Mouse (Mus musculus): ENCODE data around the gene Rhno1.
"Not testable (repeated sequence)": the region's sequence is repeated elsewhere in the genome, so short reads cannot be mapped to it uniquely, and the experiment has no call there.

Rhno1 gene

DNA sequence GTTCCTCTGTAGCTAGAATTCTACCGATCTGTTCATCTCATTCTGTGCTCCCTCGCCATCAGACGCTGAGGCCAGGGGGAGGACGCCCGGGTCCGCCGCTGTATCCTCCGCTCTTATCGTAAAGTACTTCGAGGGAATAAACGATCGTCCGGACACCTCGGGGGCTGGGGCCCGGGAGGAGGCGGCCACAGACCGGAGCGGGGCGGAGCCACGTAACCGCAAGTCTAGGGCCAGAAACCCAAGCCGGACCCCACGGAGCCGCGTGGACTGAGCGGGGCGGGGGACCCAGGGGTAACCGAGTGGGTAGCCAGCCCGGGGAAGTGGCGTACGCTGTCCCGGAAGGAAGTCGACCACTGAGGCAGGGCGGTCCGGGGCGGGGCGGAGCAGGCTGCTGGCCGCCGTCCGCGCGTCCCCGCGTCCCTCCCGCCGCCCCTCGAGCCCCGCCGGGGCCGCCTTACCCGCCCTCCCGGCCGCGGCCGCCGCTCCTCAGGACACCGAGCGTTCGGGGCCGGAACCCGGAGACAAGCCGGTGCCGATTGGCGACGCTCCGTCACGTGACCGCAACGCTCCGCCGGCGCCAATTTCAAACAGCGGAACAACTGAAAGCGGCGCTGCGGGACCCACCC, at the start of gene Rhno1, which contains the start of gene Foxm1:
Rhno1 (minus strand) TSS at position 531 of the 626 bp plus-strand sequence.
Foxm1 (plus strand) TSS at position 587 of the 626 bp plus-strand sequence.
- peak; percentile 88 for DNase-seq (ENCODE audit: inconsistent ontology term)

DNA sequence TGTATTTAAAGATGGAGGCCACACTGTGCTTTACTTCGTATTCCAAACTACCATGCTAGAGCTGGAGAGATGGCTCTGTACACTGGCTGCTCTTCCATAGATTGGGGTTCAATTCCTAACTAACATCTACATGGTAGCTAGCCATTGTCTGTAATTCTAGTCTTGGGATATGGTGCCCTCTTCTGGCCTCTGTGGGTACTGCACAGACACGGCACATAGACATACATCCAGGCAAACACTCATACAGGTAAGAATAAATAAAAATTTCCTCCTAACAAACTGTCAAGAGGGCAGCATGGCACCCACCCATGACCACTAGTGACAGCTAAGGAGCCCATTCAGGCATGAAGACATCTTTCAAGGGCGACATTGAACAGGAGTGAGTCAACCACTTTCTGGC, 48.4 kb upstream of the Rhno1 start:
- peak; percentile 48 for DNase-seq (ENCODE audit: inconsistent ontology term)

DNA sequence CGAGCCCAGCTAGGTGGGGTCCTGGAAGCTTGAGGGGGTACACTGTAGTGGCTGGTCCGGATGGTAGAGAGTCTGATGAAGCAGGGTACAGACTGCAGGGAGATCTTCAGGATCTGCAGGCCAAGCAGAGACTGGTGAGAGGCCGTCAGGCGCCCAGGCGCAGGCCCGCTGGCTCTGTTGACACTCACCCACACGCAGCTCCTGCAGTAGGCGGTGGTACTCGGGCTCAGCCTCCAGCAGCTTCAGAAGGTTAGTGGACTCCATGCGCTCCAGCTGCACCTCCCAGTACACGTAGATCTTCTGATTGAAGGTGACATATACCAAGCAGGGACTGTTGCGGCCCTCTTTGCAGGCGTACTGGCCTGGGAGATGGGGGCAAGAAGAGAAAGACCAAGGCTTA, 47.6 kb upstream of the Rhno1 start:
- no peak for DNase-seq (ENCODE audit: inconsistent ontology term)

DNA sequence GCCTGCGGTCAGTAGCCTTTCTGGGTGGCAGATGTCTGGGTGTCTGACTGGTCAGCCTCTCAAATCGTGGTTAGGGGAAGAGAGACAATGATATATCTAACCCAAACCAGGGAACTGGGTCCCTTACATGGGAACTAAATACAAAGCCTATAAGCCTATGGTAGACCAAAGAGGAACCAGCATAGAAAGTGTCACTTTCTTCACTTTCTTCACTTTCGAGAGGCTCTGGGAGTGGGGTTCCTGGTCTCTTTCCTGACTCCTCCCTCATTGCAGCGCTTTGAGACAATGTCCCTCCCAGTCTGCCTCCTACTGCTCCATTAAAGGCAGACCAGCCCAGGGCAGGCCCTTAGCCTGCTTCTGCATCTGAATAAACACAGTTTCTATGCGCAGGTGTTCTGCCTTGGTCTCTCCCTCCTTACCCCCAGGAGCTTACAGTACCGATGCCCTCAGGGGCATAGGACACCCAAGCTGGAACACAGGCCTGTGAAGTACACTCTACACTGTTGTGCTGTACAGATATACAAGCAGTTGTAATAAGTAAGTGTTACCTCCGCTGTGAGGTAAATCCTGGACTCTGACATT, 45.9 kb upstream of the Rhno1 start:
- no peak for DNase-seq (ENCODE audit: inconsistent ontology term)

DNA sequence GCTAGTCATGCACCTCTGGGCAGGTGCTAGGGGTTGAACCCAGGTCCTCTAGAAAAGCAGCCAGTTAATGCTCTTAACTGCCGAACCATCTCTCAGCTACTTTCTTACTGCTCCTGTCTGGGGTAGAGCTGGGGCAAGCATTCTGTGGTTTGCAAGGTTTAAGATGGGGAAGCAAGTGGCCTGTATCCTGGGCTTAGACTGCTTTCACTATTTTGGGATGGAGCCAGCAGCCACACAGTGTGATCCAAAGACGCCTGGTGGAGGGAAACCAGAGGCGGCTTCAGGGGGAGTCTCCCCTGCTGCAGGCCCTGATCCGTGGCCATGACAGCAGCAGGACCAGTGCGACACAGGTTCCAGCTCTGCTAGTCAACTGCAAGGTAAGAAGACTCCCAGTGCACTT, 42.0 kb upstream of the Rhno1 start:
- DNase-seq (ENCODE audit: inconsistent ontology term) = no peak

DNA sequence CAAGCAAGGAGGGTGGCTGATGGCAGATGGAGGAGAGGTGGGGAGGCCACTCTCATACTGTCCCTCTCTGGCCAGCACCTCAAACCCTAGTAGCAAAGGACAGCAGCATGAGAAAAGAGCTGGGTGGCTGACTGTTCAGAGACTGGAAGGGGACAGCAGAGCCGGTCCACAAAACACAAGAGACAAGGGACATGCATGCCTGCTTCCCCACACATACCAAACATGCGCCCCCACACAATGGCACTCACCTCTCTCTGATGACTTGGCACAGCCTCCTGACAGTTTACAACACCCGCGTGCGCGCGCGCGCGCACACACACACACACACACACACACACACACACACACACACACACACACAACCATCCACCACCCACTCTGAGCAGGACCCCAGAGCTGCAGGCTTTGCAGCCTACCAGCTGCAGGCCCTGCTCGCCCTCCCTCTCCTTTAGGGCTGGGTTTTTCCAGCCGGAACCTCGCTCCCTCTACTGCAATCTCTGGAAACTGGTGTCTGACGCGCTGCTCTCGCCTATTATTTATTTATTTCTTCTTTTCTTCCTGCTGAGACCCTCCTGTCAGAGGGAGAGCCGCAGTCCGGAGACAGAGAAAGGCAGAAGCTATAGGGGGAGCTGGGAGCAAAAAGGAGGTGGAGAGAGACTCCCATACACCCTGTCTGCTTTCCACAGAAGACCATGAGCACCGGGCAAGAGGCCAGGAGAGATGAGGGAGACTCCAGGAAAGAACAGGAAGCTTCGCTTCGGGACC, 36.9 kb upstream of the Rhno1 start:
- DNase-seq (ENCODE audit: inconsistent ontology term) = peak; percentile 31

DNA sequence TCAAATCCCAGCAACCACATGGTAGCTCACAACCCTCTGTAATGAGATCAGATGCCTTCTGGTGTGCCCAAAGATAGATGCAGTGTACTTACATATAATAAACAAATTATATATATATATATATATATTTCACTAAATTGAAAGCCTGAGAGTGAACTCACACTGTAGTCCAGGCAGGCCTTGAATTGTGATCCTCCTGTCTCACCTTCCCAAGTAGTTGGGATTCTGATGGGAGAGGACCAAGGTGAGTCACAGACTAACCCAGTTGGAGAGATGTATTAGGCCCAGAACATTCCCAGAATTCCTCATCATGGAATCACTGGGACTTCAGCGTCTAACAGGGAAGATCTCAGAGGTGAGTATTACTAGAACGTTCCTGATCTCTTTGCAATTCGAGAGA, 36.3 kb upstream of the Rhno1 start, which contains the start of gene Nrip2:
Nrip2 (plus strand) TSS at position 301 of the 400 bp plus-strand sequence.
- DNase-seq (ENCODE audit: inconsistent ontology term) = no peak

DNA sequence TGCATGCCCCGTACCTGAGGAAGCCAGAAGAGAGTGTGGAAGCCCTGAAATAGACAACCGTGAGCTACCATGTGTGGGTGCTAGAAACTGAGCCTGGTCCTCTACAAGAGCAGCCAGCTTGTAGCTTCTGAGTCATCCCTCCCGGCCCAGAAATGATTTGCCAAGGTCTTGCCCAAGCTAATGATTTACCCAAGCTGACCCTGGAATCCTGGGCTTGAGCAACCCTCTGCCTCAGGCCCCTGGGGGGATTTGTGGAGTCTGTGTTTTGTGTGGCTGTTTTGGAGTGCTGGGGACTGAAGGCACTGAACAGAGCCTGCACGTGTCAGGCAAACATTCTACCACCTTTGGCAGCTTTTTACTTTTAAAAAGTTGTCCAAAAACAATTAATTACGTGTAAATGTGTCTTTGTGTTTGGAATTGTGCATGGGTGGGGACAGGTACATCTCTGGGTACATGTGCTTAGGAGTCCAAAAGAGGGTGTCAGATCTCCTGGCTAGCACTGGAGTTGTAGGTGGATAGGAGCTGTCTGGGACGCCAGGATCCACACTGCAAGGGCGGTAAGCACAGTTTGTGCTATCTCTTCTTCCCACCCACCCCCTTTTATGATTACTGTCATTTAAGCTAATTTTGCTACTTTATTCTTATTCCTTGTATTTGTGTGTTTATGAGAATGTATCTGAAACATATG, 35.0 kb upstream of the Rhno1 start:
- peak; percentile 35 for DNase-seq (ENCODE audit: inconsistent ontology term)

DNA sequence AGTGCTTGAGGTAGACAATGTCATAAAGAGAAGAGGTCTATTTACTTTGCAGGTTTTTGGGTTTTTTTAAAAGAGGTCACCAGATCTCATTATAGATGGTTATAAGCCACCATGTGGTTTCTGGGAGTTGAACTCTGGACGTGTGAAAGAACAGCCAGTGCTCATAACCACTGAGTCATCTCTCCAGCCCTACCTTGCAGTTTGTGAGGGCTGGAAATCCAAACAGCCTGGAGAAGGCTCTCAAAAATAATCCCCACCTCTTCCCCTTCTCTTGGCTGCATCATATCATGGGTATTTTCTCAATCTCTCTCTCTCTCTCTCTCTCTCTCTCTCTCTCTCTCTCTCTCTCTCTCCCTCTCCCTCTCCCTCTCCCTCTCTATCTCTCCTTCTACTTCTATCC, 28.0 kb upstream of the Rhno1 start:
- no peak for DNase-seq (ENCODE audit: inconsistent ontology term)

DNA sequence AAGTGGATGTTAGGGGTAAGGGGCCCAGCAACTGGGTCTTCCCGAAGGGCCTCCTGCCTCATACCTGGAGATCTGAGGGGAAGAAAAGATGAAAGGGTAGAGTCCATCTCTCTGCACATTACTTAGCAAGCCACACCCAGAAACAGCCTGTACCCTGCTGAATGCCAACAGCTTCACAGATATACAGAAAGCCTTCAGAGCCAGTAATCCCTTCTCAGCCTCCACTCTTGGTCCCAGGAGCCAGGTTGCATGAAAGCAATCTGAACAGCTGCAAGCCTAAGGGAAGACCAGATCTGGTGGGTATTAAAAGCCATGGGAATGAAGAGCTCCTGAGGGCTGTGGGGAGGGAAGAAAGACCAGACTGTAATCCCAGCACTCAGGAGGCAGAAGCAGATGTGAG, 26.5 kb upstream of the Rhno1 start:
- no peak for DNase-seq (ENCODE audit: inconsistent ontology term)

DNA sequence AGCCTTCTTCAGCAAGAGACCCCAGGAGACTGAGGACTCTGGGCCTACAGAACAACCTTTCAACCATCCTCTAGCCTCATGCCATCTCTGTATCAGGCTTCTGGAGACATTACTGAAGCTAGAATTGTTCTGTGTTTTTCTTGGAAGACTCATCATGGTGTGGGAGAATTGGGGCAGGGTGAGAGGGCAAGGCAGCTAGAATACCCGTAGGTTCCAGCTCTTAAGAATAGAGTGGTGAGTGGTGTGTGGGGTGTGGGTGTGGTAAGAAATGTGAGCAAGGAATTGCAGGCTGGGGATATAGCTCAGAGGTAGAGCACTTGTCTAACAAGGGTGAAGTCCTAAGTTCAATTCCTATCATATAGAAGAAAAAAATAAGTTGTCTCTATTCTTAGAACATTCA, 22.3 kb upstream of the Rhno1 start:
- DNase-seq (ENCODE audit: inconsistent ontology term) = no peak

DNA sequence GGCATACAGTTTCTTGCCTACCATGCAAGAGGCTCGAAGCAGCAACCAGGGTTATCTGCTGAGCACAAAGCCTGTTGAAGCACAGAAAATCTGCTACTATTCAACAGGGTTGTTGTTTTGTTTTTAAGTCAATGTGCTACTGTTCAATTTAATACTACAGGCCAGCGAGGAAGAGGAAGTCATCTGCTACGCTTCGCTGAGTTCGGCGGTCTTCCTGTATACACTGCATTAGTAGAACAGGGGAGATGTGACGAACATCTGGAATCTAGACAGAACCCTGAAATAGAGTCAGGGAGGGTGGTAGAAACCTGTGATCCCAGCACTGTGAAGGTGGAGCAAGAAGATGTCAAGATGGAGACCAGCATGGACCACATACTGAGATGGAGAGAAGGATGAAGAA, 21.0 kb upstream of the Rhno1 start:
- no peak for DNase-seq (ENCODE audit: inconsistent ontology term)

DNA sequence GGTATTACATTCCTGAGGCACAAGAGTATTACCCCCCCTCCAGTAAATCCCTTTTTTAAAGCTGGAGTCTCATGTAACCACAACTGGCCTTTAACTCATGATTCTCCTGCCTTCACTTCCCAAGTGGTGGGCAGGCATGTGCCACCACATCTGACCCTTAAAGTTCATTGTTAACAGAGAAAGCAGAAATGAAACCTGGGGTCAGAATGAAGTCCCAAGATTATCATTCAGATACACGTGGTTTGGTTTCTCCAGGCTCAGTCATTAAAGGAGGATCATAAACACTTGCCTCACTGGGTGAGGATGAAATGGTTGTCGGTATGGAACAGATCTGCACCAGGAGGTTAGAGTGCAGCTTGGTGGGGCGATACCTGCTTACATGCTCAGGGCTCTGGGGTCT, 18.5 kb upstream of the Rhno1 start:
- no peak for DNase-seq (ENCODE audit: inconsistent ontology term)

DNA sequence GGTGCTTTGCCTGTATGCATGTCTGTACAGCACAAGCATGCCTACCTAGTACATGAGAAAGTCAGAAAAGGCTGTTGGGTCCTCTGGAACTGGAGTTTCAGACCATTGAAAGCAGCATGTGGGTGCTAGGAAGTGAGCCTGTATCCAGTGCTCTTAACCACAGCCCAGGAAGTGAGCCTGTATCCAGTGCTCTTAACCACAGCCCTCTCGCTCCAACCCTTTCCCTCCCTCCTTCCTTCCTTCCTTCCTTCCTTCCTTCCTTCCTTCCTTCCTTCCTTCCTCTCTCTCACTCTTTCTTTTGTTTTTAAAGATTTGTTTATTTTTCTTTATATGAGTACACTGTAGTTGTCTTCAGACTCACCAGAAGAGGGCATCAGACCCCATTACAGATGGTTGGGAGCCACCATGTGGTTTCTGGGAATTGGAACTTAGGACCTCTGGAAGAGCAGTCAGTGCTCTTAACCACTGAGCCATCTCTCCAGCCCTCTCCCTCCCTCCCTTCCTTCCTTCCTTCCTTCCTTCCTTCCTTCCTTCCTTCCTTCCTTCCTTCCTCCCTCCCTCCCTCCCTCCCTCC, 18.0 kb upstream of the Rhno1 start:
- DNase-seq (ENCODE audit: inconsistent ontology term) = not testable (repeated sequence)

DNA sequence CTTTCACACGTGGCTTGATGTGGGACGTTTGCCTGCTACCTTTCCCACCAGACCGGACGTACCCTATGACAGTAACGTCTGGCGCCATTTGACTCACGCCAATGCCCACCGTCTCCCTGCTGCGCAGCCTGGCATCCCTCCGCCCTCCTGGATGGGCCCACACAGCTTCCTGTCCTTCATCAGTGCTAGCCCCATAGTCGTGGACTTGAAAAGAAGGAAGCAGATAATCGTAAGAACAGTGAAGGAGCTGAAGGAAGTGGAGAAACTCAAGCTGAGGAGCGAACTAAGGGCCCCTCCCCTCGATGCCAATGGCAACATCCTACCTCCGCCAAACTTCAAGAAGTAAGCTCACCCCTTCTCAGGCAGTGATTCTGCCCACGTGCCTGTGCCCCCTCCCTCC, 16.9 kb upstream of the Rhno1 start:
- no peak for DNase-seq (ENCODE audit: inconsistent ontology term)

DNA sequence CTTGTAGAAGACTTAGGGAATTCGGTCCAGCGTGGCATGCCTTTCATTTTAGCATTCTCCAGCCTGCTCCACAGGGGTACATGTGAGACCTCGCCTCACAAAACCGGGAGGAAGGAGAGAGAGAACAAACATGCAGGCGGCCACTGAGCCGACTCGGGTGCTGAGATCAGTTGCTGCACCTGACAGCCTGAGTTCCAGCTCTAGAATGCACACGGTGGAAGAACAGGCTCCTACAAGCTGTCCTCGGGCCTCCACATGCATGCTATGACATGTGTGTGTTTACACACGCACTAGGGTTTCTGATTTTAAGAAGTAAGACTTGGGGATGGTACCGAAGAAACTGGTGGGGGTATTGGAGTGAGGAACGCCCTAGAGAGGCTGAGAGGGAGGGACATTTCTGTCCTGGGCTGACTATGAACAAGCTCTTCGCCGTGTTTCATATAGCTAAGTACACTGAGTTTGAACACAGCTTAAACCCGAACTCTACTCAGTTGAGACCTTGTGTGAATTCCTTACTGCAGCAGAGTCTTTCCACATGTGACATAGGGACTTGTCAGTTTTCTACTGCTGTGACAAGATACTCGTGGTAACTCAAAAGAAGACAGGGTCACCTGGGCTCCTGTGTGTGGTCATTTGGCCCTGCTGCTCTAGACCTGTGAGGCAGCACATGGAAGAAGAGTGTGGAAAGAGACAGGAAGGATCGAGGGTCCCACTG, 13.8 kb upstream of the Rhno1 start:
- no peak for DNase-seq (ENCODE audit: inconsistent ontology term)

DNA sequence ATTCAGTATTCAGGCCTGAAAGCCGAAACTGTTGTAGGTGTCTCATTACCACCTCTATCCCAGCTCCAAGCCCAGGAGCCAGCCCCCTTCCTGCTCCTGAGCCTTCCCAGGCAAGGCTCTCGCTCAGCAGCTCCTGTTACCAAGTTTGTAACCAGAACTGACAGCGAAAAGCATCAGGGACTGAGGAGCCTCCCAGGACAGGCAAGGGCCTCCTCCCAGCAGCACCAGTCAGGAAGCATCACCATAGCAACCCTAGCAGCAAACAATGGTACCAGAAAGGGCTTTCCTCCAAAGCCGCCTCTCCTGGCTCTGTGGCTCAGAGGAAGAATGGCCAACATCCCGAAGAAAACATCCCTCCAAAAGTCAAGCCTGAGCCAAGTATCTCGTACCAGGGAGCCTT, 12.5 kb upstream of the Rhno1 start, which contains the start of the genes Tex52 and Gm44596:
Tex52 (plus strand) TSS at position 265 of the 400 bp plus-strand sequence.
Gm44596 (plus strand) TSS at position 312 of the 400 bp plus-strand sequence.
- DNase-seq (ENCODE audit: inconsistent ontology term) = peak; percentile 64

DNA sequence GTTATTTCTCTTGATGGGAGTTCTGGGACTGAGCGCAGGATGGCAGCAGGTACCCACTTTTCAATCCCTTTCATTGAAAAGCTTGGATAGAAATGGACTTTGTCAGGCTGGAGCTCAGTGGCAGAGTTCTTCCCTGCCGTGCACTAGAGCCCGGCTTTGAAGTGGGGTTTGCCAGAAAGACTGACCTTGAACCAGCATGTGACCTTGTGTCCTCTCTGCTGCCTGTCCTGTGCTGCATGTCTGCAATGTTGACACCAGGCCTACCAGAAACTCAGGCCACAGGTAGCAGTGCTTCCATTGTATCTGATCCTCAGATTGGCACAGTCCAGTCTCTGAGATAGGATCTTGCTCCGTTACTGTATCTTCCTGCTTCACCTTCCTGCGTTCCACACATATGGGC, 7.3 kb upstream of the Rhno1 start:
- no peak for DNase-seq (ENCODE audit: inconsistent ontology term)

DNA sequence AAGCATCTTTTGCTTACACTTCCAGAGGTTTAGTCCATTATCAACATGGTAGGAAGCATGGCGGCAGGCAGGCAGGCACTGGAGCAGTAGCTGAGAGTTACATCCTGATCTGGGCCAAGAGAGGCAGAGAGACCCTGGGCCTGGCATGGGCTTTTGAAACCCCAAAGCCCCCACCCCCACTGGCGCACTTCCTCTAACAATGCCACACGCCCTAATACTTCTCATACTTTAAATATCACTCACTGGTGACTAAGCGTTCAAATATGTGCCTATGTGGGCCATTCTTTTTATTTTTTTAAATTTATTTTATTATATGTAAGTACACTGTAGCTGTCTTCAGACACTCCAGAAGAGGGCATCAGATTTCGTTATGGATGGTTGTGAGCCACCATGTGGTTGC, 3.8 kb upstream of the Rhno1 start:
- peak; percentile 69 for DNase-seq (ENCODE audit: inconsistent ontology term)

DNA sequence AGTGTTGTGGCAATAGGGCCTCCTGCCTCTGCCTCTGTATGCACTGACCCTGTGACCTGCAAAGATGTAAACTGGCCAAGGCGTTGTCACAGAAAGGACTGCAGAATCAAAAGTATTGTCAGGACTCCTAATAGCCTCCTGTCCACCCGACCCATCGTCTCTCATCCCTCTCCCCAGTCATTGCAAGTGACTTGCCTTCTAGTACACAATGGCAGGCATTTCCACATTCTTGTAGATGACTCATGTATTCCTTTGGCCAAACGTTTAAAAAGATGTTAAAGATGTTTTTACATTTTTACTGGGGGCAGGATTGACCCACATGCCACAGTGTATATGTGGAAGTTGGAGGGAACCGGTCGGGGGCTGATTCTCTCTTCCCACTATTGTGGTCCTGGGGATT, 2.0 kb upstream of the Rhno1 start:
- peak; percentile 85 for DNase-seq (ENCODE audit: inconsistent ontology term)
